Mouse (Mus musculus) heart, embryonic 16.5 days (tissue): ENCODE measurements around the gene Hoxb3. TPM values are rescaled to one million over a fixed set of nuclear protein-coding genes. Genes with fewer than 3 reads are reported as not detected.

ENCODE experiments used
- ATAC-seq: fragments of 200-750 bp; cut with Nextera tagmentation; replicated peaks from 2 replicates; pipeline ENCODE4 v1.8.0; 2017; ENCODE audit warnings: moderate number of reproducible peaks; ENCODE audit not compliant: insufficient read depth, low FRiP score; ENCODE audit errors: extremely low read depth
- H3K27ac ChIP-seq: fragments of 300-500 bp; sonication (generic); 2 replicates; pipeline ENCODE4 v1.5.1; 2014; ENCODE audit warnings: mild to moderate bottlenecking, low read length, control low read depth, moderate library complexity
- H3K27me3 ChIP-seq: fragments of 300-500 bp; sonication (generic); 2 replicates; pipeline ENCODE4 v1.6.1; 2014; ENCODE audit warnings: low read length, mixed read lengths; ENCODE audit not compliant: control insufficient read depth, insufficient read depth
- H3K36me3 ChIP-seq: fragments of 300-500 bp; sonication (generic); 2 replicates; pipeline ENCODE4 v1.6.1; 2014; ENCODE audit not compliant: control insufficient read depth, insufficient read depth
- H3K4me1 ChIP-seq: fragments of 300-500 bp; sonication (generic); 2 replicates; pipeline ENCODE4 v1.6.1; 2014; ENCODE audit warnings: low read length, mixed read lengths; ENCODE audit not compliant: control insufficient read depth, insufficient read depth
- H3K4me2 ChIP-seq: fragments of 300-500 bp; sonication (generic); 2 replicates; pipeline ENCODE4 v1.6.1; 2014; ENCODE audit warnings: low read depth, mild to moderate bottlenecking, control low read depth, low read length
- H3K4me3 ChIP-seq: fragments of 300-500 bp; sonication (generic); 2 replicates; pipeline ENCODE4 v1.5.1; 2014; ENCODE audit warnings: mild to moderate bottlenecking, control low read depth, low read length
- H3K9ac ChIP-seq: fragments of 300-500 bp; sonication (generic); 2 replicates; pipeline ENCODE4 v1.6.1; 2014; ENCODE audit warnings: low read length, control low read depth
- H3K9me3 ChIP-seq: fragments of 300-500 bp; sonication (generic); replicated peaks from 2 replicates; pipeline ENCODE4 v1.6.1; 2016; ENCODE audit warnings: low read length; ENCODE audit not compliant: control insufficient read depth
- WGBS: fragments of 180-500 bp; shearing (Covaris S2); extraction: QIAGEN DNeasy Blood & Tissue Kit; methylation state at CpG from one replicate; pipeline ENCODE4 v1.1.7; 2014; 5-methylcytosine and 5-hydroxymethylcytosine counted together
- polyA plus RNA-seq: library from polyadenylated mRNA; unstranded; fragments of >200 nt; fragmentation: Nextera tagmentation; extraction: Ambion mirVana; gene quantifications from 2 replicates; pipeline ENCODE4 v1.2.1, GENCODE M21; 2015

Hoxb3 gene
- polyA plus RNA-seq: 0.24 and 0.79 TPM in 2 replicates

- Histone ChIP-seq H3K36me3 (no peaks in the 10 kb centered on the region), H3K9ac (no peak within 1 kb of the TSS), H3K27me3 (peaks cover 95% of the 10 kb centered on the region), H3K4me1 (no peaks in the 10 kb centered on the region), H3K4me2 (no peak within 1 kb of the TSS), H3K4me3 (no peak within 1 kb of the TSS), H3K27ac (no peak within 1 kb of the TSS), H3K9me3 (no peaks in the 10 kb centered on the region)
- 29% methylated on average over 10 of the region's 10 CpGs for WGBS
- no peak for ATAC-seq
These were observed at the start of gene Hoxb3 for GRCm38 (mm10) chr11:96323154-96323553. TSS of gene Hoxb3 (plus strand) at chr11:96323326.

- WGBS: 10% methylated on average over 10 of the region's 10 CpGs
- Histone ChIP-seq H3K27me3 (peaks cover 96% of the 10 kb centered on the region), H3K4me2 (no peak overlapping the region), H3K9ac (no peak overlapping the region), H3K4me3 (no peak overlapping the region), H3K27ac (no peak overlapping the region), H3K4me1 (0 out of 2 replicates have a peak, but pooled peaks cover 2% of the 10 kb centered on the region), H3K36me3 (no peaks in the 10 kb centered on the region), H3K9me3 (no peaks in the 10 kb centered on the region)
- no peak for ATAC-seq
These were observed 48.7 kb upstream of the Hoxb3 start for GRCm38 (mm10) chr11:96274428-96274827.

- Histone ChIP-seq H3K4me3 (no peak overlapping the region), H3K9ac (no peak overlapping the region), H3K36me3 (no peaks in the 10 kb centered on the region), H3K4me1 (0 out of 2 replicates have a peak, but pooled peaks cover 1% of the 10 kb centered on the region), H3K27ac (no peak overlapping the region), H3K9me3 (no peaks in the 10 kb centered on the region), H3K4me2 (no peak overlapping the region), H3K27me3 (peaks cover 95% of the 10 kb centered on the region)
- WGBS: 6% methylated on average over 4 of the region's 4 CpGs
- ATAC-seq: no peak
These were observed 47.2 kb upstream of the Hoxb3 start for GRCm38 (mm10) chr11:96275896-96276295.

DNA sequence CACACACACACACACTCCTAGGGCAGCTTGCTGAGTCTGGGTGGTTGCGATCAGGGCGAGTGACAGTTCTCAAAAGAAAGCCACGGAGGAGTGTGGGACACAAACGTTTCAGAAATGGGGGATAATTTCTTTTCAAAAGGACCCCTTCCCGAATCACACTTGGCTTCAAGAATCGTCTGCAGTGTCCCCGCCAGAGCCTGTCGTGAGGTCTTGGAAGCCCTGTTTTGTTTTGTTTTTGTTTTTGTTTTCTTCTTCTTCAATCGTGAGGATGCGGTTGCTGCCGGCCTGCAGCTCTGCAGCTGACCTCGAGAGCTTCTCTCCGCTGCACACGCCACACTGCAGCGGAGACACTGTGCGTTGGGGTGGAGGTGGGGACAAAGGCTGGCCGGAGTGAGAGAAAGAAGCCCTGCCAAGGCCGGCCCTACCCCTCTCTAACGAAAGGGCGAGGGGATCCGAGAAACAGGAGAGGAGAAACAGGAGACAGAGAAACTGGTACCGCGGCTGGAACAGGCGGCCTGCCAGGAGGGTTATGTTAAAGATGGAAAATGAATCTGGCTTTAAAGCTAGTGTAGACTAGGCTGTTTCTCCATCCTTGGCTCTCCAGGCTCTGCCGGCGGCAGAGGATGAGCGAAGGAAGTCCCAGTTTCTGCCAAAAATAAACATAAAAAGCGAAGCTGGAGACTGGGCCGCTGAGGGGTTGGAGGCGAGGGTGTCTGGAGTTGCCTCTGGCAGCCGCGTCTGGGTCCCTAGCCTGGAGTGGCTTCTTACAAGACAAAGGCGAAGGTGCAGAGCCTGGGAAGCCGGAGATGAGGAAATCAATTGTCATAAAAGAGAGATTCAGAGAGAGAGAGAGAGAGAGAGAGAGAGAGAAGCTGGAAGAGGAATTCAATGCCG, 45.7 kb upstream of the Hoxb3 start:
- Histone ChIP-seq H3K27ac (no peak overlapping the region), H3K9me3 (no peaks in the 10 kb centered on the region), H3K4me1 (no peaks in the 10 kb centered on the region), H3K36me3 (no peaks in the 10 kb centered on the region), H3K4me3 (no peak overlapping the region), H3K27me3 (peaks cover 94% of the 10 kb centered on the region), H3K9ac (no peak overlapping the region), H3K4me2 (no peak overlapping the region)
- ATAC-seq: no peak
- 3% methylated on average over 35 of the region's 35 CpGs for WGBS

DNA sequence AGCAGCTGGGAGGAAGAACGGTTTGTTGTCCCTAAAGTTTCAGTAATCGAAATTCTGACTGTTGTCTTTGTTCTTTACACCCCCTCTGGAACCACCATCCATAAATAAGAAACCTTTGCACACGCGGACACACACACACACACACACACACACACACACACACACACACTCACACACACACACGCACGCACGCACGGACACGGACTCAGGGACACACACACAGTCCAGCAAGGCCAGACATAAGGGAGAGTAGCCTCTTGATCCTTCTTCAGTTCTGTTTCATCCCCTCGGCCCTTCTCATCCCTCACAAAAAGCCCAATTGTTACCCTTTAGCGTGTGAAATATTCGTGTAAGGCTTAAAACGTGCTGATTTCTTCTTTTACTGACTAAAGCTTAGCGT, 44.8 kb upstream of the Hoxb3 start:
- WGBS: 27% methylated on average over 14 of the region's 14 CpGs
- H3K36me3 ChIP-seq: no peaks in the 10 kb centered on the region
- ATAC-seq: no peak

DNA sequence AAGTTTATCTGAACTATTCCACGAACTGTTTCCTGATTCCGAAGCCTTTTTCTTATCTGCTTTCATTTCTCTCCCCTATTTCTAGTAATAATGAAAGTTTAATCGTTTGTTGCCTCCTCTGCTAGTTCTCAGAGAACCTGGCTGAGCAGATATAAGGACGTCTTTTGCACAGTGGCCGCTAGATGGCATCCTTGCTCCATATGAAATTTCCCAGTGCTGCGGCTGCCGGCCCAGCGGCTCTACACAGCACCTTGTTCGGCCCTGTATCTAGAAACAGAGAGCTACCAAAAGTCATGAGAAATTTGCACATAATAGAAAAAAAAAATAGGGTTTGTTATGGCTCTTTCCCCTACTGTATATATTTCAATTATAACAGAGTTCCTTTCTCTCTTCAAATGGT, 44.4 kb upstream of the Hoxb3 start:
- Histone ChIP-seq H3K27me3 (peaks cover 92% of the 10 kb centered on the region), H3K4me3 (no peak overlapping the region), H3K9me3 (no peaks in the 10 kb centered on the region), H3K4me2 (no peak overlapping the region), H3K27ac (no peak overlapping the region), H3K4me1 (peaks cover under 1% of the 10 kb centered on the region), H3K36me3 (no peaks in the 10 kb centered on the region), H3K9ac (no peak overlapping the region)
- peak; percentile 67; the same call in 1 of the 2 replicates for ATAC-seq
- under 1% methylated on average over 9 of the region's 9 CpGs for WGBS

More for the DNA sequence above, 44.8 kb upstream of the Hoxb3 start:
- Histone ChIP-seq H3K9me3 (no peaks in the 10 kb centered on the region), H3K9ac (no peak overlapping the region), H3K4me3 (no peak overlapping the region), H3K27ac (no peak overlapping the region), H3K4me1 (no peaks in the 10 kb centered on the region), H3K4me2 (no peak overlapping the region), H3K27me3 (peaks cover 92% of the 10 kb centered on the region)

- H3K4me3 ChIP-seq: no peak overlapping the region
- WGBS: 4% methylated on average over 31 of the region's 31 CpGs
- ATAC-seq: no peak
These were observed 43.5 kb upstream of the Hoxb3 start for GRCm38 (mm10) chr11:96279421-96280233.

DNA sequence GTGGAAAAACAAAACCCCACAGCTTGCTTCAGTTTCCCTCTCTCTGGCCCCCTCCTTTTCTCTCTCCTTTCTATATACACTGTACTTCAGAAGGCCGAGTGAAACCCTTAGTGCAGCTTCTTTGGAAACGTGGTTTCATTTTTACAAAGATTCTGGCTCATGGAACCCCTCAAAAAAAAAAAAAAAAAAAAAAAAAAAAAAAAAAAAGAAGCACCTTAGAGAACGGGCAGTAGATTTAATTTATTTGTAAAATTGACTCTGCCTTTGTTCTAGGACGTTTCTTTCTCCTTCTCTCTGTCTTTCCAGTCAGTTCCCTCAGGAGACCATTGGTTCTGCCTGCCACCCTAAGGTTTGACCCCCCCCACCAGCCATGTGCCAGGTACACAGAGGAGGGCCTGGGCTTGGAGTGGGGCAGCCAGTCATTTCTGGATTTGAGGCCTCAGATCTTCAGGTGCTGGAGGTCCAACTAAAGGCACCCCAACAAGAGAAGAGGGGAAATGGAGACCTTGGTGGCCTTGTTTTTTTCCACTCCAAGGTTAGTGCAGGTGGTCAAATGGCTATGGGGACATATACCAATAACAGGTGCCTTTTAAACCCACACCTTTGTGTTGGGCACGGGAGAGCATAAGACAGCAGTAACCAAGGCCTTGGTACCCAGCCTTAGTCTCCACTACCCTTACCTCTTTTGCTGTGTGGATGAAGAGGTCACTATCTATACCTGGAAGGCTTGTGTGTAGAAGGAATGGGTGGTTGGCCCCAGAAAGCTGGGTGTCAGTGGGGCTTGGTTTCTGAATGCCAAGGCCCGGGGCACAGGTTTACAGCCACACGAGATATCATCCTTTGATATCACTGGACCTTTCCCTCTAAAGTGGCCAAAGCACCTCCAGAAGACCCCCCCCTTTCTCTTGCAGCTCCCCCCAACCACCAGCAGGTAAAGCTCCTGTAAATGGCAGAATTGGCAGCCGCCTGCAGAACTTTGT, 42.4 kb upstream of the Hoxb3 start:
- Histone ChIP-seq H3K9me3 (no peaks in the 10 kb centered on the region), H3K9ac (no peak overlapping the region), H3K27me3 (peaks cover 87% of the 10 kb centered on the region), H3K4me2 (no peak overlapping the region), H3K27ac (no peak overlapping the region), H3K36me3 (no peaks in the 10 kb centered on the region), H3K4me3 (no peak overlapping the region), H3K4me1 (peaks cover 5% of the 10 kb centered on the region)
- WGBS: 13% methylated on average over 8 of the region's 8 CpGs
- no peak for ATAC-seq

More at GRCm38 (mm10) chr11:96279421-96280233, 43.5 kb upstream of the Hoxb3 start:
- Histone ChIP-seq H3K4me2 (no peak overlapping the region), H3K9ac (no peak overlapping the region), H3K4me1 (peaks cover 5% of the 10 kb centered on the region), H3K27me3 (peaks cover 88% of the 10 kb centered on the region), H3K9me3 (no peaks in the 10 kb centered on the region), H3K27ac (no peak overlapping the region), H3K36me3 (no peaks in the 10 kb centered on the region)
